Mouse (Mus musculus): ENCODE data around the gene Rras2. TPM values are rescaled to one million over a fixed set of nuclear protein-coding genes. Genes with fewer than 3 reads are reported as not detected.

Rras2 gene
- 10 to 100 TPM; 15.6 to 20.1 TPM for total RNA-seq (2021)
- long read RNA-seq, experiment 1, transcript Rras2-201 (6 exons, 2,275 nt): major isoform, 15 of 16 reads
- long read RNA-seq, experiment 1, partial matches to known transcripts: 0 of 16 reads
- long read RNA-seq, experiment 1, other reads (novel, unspliced or antisense): 1 of 16 reads
- long read RNA-seq, experiment 2, transcript Rras2-201 (6 exons, 2,275 nt): major isoform, 8 of 8 reads
- long read RNA-seq, experiment 2, partial matches to known transcripts: 0 of 8 reads
- long read RNA-seq, experiment 2, other reads (novel, unspliced or antisense): 0 of 8 reads

- intact Hi-C loops (cut with DNase I): loop anchor here (5.0 kb wide), 2 partner anchors 50 to 95 kb away; no protein-coding TSS in a partner anchor
- DNase-seq: peak; percentile 91
- Histone ChIP-seq H3K27ac (peak within 1 kb of the TSS; percentile 91), H3K4me3 (peak within 1 kb of the TSS; percentile 93)
- no peak for TF ChIP-seq CTCF (IDR thresholded peaks at IDR 0.05)
Measured at GRCm38 (mm10) chr7:114117444-114117905, at the start of gene Rras2. TSS of gene Rras2 (minus strand) at chr7:114117781.

DNA sequence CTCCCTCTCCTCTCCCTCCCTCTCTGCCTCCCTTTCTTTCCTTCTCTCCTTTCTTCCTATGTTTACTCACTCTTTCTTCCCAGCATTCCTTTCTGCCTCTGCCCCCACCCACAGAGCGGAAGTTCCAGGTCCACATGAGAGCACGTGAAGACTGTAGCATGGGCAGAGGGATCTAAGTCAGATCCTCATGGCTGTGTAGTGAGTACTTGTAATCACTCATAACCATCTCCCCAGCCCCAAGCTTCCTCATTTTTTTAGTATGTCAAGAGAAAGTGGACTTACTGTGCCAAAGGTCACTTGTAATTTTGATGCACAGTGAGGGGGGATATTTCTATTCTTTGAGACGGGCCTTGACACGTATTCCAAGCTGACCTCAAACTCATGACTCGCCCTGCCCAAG, 45.4 kb upstream of the Rras2 start:
- intact Hi-C loops (cut with DNase I): no loop called here
- DNase-seq: no peak
- no peak for TF ChIP-seq CTCF (IDR thresholded peaks at IDR 0.05)

DNA sequence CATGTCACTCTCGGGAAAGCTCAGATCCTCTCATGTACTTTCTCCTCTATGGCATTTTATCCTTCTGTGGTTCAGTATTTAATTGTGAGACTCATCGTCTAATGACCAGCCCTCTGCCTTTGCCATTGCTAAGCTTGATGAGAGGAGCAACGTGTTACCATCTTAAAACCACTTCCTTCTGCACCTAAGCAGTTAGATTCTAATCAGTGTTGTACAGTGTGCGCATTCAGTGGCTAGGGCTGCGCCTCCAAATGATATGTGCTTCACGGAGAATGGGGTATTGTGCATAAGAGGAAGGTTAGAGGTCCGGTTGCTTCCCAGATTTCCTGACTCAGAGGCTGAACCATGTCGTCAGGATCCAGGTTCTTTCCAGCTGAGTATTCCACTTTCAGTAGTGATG, 43.5 kb upstream of the Rras2 start:
- H3K4me3 ChIP-seq: no peak overlapping the region
- no peak for TF ChIP-seq CTCF (IDR thresholded peaks at IDR 0.05)
- intact Hi-C loops (cut with DNase I): no loop called here
- DNase-seq: no peak
- H3K27ac ChIP-seq: no peak overlapping the region

More for the DNA sequence above, 45.4 kb upstream of the Rras2 start:
- H3K27ac ChIP-seq: no peak overlapping the region
- no peak overlapping the region for H3K4me3 ChIP-seq

- no peak for TF ChIP-seq CTCF (IDR thresholded peaks at IDR 0.05)
- intact Hi-C loops (cut with DNase I): no loop called here
- no peak for DNase-seq
- Histone ChIP-seq H3K4me3 (no peak overlapping the region), H3K27ac (no peak overlapping the region)
Measured at GRCm38 (mm10) chr7:114157716-114158278, 40.2 kb upstream of the Rras2 start.

- no peak for DNase-seq
- Histone ChIP-seq H3K27ac (no peak overlapping the region), H3K4me3 (no peak overlapping the region)
- intact Hi-C loops (cut with DNase I): no loop called here
- no peak for TF ChIP-seq CTCF (IDR thresholded peaks at IDR 0.05)
Measured at GRCm38 (mm10) chr7:114156364-114156763, 38.8 kb upstream of the Rras2 start.

GRCm38 (mm10) chr7:114155053-114155865, 37.7 kb upstream of the Rras2 start:
- intact Hi-C loops (cut with DNase I): no loop called here
- Histone ChIP-seq H3K4me3 (no peak overlapping the region), H3K27ac (no peak overlapping the region)
- no peak for TF ChIP-seq CTCF (IDR thresholded peaks at IDR 0.05)
- DNase-seq: no peak

- TF ChIP-seq CTCF (IDR thresholded peaks at IDR 0.05): no peak
- Histone ChIP-seq H3K27ac (no peak overlapping the region), H3K4me3 (no peak overlapping the region)
- intact Hi-C loops (cut with DNase I): no loop called here
- no peak for DNase-seq
Measured at GRCm38 (mm10) chr7:114151036-114151780, 33.6 kb upstream of the Rras2 start.

DNA sequence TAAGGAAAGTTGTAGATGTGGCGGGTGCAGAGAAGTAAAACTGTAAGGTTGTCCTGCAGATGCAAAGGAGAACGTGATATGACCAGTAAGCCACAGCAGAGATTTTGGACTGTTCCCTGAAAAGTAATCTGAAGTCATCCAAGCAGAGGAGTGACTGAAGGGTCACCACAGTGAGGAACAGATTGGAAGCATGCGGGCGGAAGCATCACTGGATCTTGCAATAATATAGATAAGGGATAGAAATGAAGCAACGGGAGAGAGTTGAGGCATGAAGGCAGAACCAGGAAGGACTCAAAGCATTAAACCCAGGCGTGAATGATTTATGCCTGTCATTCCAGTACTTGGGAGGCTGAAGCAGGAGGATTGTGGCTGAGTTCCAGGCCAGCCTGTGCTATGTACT, 32.0 kb upstream of the Rras2 start:
- Histone ChIP-seq H3K4me3 (no peak overlapping the region), H3K27ac (no peak overlapping the region)
- DNase-seq: no peak
- no peak for TF ChIP-seq CTCF (IDR thresholded peaks at IDR 0.05)
- intact Hi-C loops (cut with DNase I): no loop called here

- no peak for DNase-seq
- Histone ChIP-seq H3K4me3 (no peak overlapping the region), H3K27ac (no peak overlapping the region)
- intact Hi-C loops (cut with DNase I): no loop called here
- TF ChIP-seq CTCF (IDR thresholded peaks at IDR 0.05): no peak
Measured at GRCm38 (mm10) chr7:114149135-114149534, 31.6 kb upstream of the Rras2 start.

DNA sequence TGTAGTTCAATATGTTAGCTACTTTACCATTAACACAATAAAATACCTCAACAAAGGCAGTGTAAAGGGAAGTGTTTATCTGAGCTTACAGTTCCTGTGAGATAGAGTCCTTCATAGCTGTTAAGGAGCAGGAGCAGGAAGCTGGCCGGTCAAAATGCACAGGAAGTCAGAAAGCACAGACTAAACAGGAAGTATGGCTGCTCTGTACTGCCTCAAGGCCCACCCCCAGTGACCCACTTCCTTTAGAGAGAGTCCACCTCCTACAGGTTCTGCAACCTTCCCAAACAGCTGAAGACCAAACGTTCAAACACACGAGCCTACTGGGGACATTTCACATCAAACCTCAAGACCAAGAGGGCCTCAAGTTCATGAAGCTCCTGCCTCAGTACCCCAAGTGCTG, 28.3 kb upstream of the Rras2 start:
- intact Hi-C loops (cut with DNase I): no loop called here
- H3K27ac ChIP-seq: no peak overlapping the region
- H3K4me3 ChIP-seq: no peak overlapping the region
- DNase-seq: no peak
- no peak for TF ChIP-seq CTCF (IDR thresholded peaks at IDR 0.05)

- no peak for TF ChIP-seq CTCF (IDR thresholded peaks at IDR 0.05)
- intact Hi-C loops (cut with DNase I): no loop called here
Measured at GRCm38 (mm10) chr7:114142151-114142798, 24.7 kb upstream of the Rras2 start.

DNA sequence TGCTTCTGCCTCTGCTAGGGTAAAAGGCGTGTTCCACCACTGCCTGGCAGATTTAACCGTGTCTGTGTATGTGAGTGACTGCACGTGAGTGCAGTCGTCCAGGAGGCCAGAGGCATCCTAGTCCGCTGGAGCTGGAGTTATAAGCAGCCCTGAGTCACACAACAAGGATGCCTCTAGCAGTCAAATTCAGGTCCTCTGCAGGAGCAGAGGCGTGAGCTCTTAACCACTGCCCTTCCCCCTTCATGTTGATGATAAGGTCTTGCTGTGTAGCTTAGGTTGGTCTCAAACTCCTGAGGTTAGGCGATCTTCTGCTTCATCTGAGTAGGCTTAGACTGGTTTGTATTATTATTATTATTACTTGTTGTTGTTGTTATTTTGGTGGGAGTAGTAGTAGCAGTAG, 22.4 kb upstream of the Rras2 start:
- intact Hi-C loops (cut with DNase I): no loop called here
- no peak overlapping the region for H3K27ac ChIP-seq
- TF ChIP-seq CTCF (IDR thresholded peaks at IDR 0.05): no peak

More at GRCm38 (mm10) chr7:114142151-114142798, 24.7 kb upstream of the Rras2 start:
- DNase-seq: no peak
- Histone ChIP-seq H3K27ac (no peak overlapping the region), H3K4me3 (no peak overlapping the region)

More for the DNA sequence above, 22.4 kb upstream of the Rras2 start:
- H3K4me3 ChIP-seq: no peak overlapping the region
- no peak for DNase-seq

All from gastrocnemius, adult 2 months (tissue).